Mouse (Mus musculus): ENCODE measurements around the gene Mrpl50.

Mrpl50 gene

GRCm38 (mm10) chr4:49520572-49521340 is at the start of gene Mrpl50, which contains the start of gene Zfp189:
Gene Mrpl50, minus strand, starts transcription at chr4:49521093.
Gene Zfp189, plus strand, starts transcription at chr4:49521176.
- peak; percentile 88 for DNase-seq (ENCODE audit: extremely low spot score, low spot score)

GRCm38 (mm10) chr4:49567613-49568012 is 46.7 kb upstream of the Mrpl50 start:
- peak; percentile 35 for DNase-seq (ENCODE audit: extremely low spot score, low spot score)

GRCm38 (mm10) chr4:49559915-49560772 is 39.3 kb upstream of the Mrpl50 start:
- no peak for DNase-seq (ENCODE audit: extremely low spot score, low spot score)

GRCm38 (mm10) chr4:49558181-49558580 is 37.3 kb upstream of the Mrpl50 start:
- no peak for DNase-seq (ENCODE audit: extremely low spot score, low spot score)

- no peak for DNase-seq (ENCODE audit: extremely low spot score, low spot score)
These were observed 36.5 kb upstream of the Mrpl50 start for GRCm38 (mm10) chr4:49557375-49557774.

GRCm38 (mm10) chr4:49553380-49553779 is 32.5 kb upstream of the Mrpl50 start:
- no peak for DNase-seq (ENCODE audit: extremely low spot score, low spot score)

GRCm38 (mm10) chr4:49549383-49549782 is 28.5 kb upstream of the Mrpl50 start, which contains the start of gene Aldob:
Gene Aldob, minus strand, starts transcription at chr4:49549546.
- no peak for DNase-seq (ENCODE audit: extremely low spot score, low spot score)

- DNase-seq (ENCODE audit: extremely low spot score, low spot score): no peak
These were observed 26.8 kb upstream of the Mrpl50 start for GRCm38 (mm10) chr4:49547544-49548219.

- no peak for DNase-seq (ENCODE audit: extremely low spot score, low spot score)
These were observed 26.1 kb upstream of the Mrpl50 start for GRCm38 (mm10) chr4:49546873-49547543.

GRCm38 (mm10) chr4:49546026-49546425 is 25.1 kb upstream of the Mrpl50 start:
- DNase-seq (ENCODE audit: extremely low spot score, low spot score): no peak

GRCm38 (mm10) chr4:49540966-49541365 is 20.1 kb upstream of the Mrpl50 start:
- no peak for DNase-seq (ENCODE audit: extremely low spot score, low spot score)

- DNase-seq (ENCODE audit: extremely low spot score, low spot score): no peak
These were observed 18.8 kb upstream of the Mrpl50 start for GRCm38 (mm10) chr4:49539665-49540064.

- no peak for DNase-seq (ENCODE audit: extremely low spot score, low spot score)
These were observed 15.8 kb upstream of the Mrpl50 start for GRCm38 (mm10) chr4:49536671-49537070.

GRCm38 (mm10) chr4:49535675-49536294 is 14.9 kb upstream of the Mrpl50 start:
- DNase-seq (ENCODE audit: extremely low spot score, low spot score): no peak

GRCm38 (mm10) chr4:49535036-49535435 is 14.1 kb upstream of the Mrpl50 start:
- DNase-seq (ENCODE audit: extremely low spot score, low spot score): no peak

GRCm38 (mm10) chr4:49522576-49522975 is 1.7 kb upstream of the Mrpl50 start:
- DNase-seq (ENCODE audit: extremely low spot score, low spot score): no peak

- no peak for DNase-seq (ENCODE audit: extremely low spot score, low spot score)
These were observed 453 bp upstream of the Mrpl50 start for GRCm38 (mm10) chr4:49521346-49521745.

GRCm38 (mm10) chr4:49519476-49519875 is 1.4 kb downstream of the Mrpl50 start:
- no peak for DNase-seq (ENCODE audit: extremely low spot score, low spot score)

GRCm38 (mm10) chr4:49514441-49514840 is 6.5 kb downstream of the Mrpl50 start:
- DNase-seq (ENCODE audit: extremely low spot score, low spot score): no peak

- DNase-seq (ENCODE audit: extremely low spot score, low spot score): no peak
These were observed 8.3 kb downstream of the Mrpl50 start for GRCm38 (mm10) chr4:49512636-49513035.
